Mouse (Mus musculus) lung, embryonic 15.5 days (tissue): ENCODE measurements at regions not wholly inside any gene's neighbourhood (a gene's known extent, or its start where the extent isn't known, plus 50 kb on each side); places are given as distances from the start of the nearest gene placed in this dataset.

Source experiments
- ATAC-seq: fragments of 200-750 bp; cut with Nextera tagmentation; 2 replicates; pipeline ENCODE4 v1.8.0; 2017; ENCODE audit warnings: moderate number of reproducible peaks, borderline replicate concordance; ENCODE audit not compliant: low FRiP score, low TSS enrichment; ENCODE audit errors: extremely low read depth
- H3K27ac ChIP-seq: fragments of 300-500 bp; sonication (generic); 2 replicates; pipeline ENCODE4 v1.5.1; 2015; ENCODE audit warnings: moderate library complexity, mild to moderate bottlenecking, inconsistent platforms
- H3K27me3 ChIP-seq: fragments of 300-500 bp; sonication (generic); 2 replicates; pipeline ENCODE4 v1.6.1; 2015; ENCODE audit warnings: inconsistent platforms
- H3K36me3 ChIP-seq: fragments of 300-500 bp; sonication (generic); 2 replicates; pipeline ENCODE4 v1.6.1; 2015; ENCODE audit warnings: inconsistent platforms
- H3K4me1 ChIP-seq: fragments of 300-500 bp; sonication (generic); 2 replicates; pipeline ENCODE4 v1.6.1; 2015; ENCODE audit warnings: inconsistent platforms
- H3K4me2 ChIP-seq: fragments of 300-500 bp; sonication (generic); 2 replicates; pipeline ENCODE4 v1.6.1; 2015; ENCODE audit warnings: inconsistent platforms, mild to moderate bottlenecking, moderate library complexity
- H3K4me3 ChIP-seq: fragments of 300-500 bp; sonication (generic); 2 replicates; pipeline ENCODE4 v1.5.1; 2015; ENCODE audit warnings: mild to moderate bottlenecking, inconsistent platforms
- H3K9ac ChIP-seq: fragments of 300-500 bp; sonication (generic); 2 replicates; pipeline ENCODE4 v1.6.1; 2015; ENCODE audit warnings: inconsistent platforms
- H3K9me3 ChIP-seq: fragments of 300-500 bp; sonication (generic); 2 replicates; pipeline ENCODE4 v1.6.1; 2016; ENCODE audit warnings: inconsistent platforms
- WGBS: fragments of 180-500 bp; shearing (Covaris S2); methylation state at CpG from one replicate; pipeline ENCODE4 v1.1.7; 2015; 5-methylcytosine and 5-hydroxymethylcytosine counted together

- Histone ChIP-seq H3K27me3 (peaks cover 5% of the 10 kb centered on the region; the same call in 1 of the 2 replicates), H3K9ac (no peak overlapping the region), H3K9me3 (no peaks in the 10 kb centered on the region), H3K4me3 (no peak overlapping the region), H3K4me2 (no peak overlapping the region), H3K4me1 (no peaks in the 10 kb centered on the region), H3K27ac (no peak overlapping the region), H3K36me3 (no peaks in the 10 kb centered on the region)
- no peak for ATAC-seq
Measured at GRCm38 (mm10) chrX:166718075-166718474, 132.6 kb upstream of the Egfl6 start.

GRCm38 (mm10) chrX:166709306-166709705 is 123.8 kb upstream of the Egfl6 start:
- ATAC-seq = no peak
- H3K27ac ChIP-seq = no peak overlapping the region
- 76% methylated on average over 2 of the region's 2 CpGs for WGBS

DNA sequence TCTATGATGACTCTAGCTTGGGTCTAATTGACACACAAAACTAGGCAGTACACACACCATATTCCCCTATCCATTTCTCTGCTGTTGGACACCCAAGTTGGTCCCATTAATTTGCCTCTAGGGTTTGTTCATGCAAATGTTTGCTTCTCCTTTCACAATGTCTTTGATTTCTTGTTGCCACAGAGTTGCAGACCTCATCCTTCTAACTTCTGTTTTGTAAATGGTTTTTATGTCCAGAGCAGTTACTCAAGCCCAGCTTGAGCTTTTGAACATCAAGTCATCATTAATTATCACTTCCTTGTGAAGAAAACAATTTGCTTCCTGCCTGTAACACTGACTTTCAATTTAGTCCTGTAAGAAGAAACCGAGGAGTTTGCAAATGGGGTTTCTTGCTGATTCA is 122.6 kb upstream of the Egfl6 start:
- ATAC-seq = no peak
- no peak overlapping the region for H3K4me3 ChIP-seq
- WGBS = 64% methylated on average over 1 of the region's 1 CpGs
- no peaks in the 10 kb centered on the region for H3K4me1 ChIP-seq
- no peaks in the 10 kb centered on the region; the same call in 1 of the 2 replicates for H3K27me3 ChIP-seq
- no peaks in the 10 kb centered on the region for H3K36me3 ChIP-seq
- H3K9ac ChIP-seq = no peak overlapping the region
- no peak overlapping the region for H3K4me2 ChIP-seq
- no peak overlapping the region for H3K27ac ChIP-seq
- no peaks in the 10 kb centered on the region for H3K9me3 ChIP-seq

More at GRCm38 (mm10) chrX:166709306-166709705, 123.8 kb upstream of the Egfl6 start:
- Histone ChIP-seq H3K9ac (no peak overlapping the region), H3K4me1 (no peaks in the 10 kb centered on the region), H3K4me3 (no peak overlapping the region), H3K9me3 (no peaks in the 10 kb centered on the region), H3K4me2 (no peak overlapping the region), H3K36me3 (no peaks in the 10 kb centered on the region), H3K27me3 (no peaks in the 10 kb centered on the region; the same call in 1 of the 2 replicates)

DNA sequence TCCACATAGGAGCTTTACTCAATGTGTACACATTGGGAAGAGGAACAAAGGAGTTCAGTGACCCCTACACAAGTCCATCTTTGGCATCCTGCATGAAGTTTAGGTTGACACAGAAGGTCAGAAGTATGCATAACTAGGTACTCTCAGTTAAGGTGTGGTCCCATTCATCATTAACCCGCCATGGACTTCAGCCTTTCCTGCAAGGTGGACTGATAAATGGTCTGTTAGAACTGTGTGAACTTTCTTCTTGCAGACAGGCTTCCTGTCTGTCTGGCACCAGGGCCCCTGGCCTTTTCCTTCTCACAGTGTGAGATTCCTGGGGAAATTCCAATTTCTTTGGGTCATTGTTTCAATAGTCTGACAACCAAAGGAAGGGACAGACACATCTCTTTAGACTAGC is 121.5 kb upstream of the Egfl6 start:
- ATAC-seq = no peak
- 41% methylated on average over 1 of the region's 1 CpGs for WGBS
- no peak overlapping the region for H3K4me2 ChIP-seq
- H3K27me3 ChIP-seq = no peaks in the 10 kb centered on the region; the same call in 1 of the 2 replicates
- H3K9ac ChIP-seq = no peak overlapping the region
- no peaks in the 10 kb centered on the region for H3K4me1 ChIP-seq
- H3K4me3 ChIP-seq = no peak overlapping the region
- H3K27ac ChIP-seq = no peak overlapping the region
- no peaks in the 10 kb centered on the region for H3K36me3 ChIP-seq
- no peaks in the 10 kb centered on the region for H3K9me3 ChIP-seq

GRCm38 (mm10) chrX:166704311-166704710 is 118.8 kb upstream of the Egfl6 start:
- ATAC-seq = no peak
- H3K9me3 ChIP-seq = no peaks in the 10 kb centered on the region
- no peak overlapping the region for H3K4me3 ChIP-seq
- no peaks in the 10 kb centered on the region; the same call in 1 of the 2 replicates for H3K27me3 ChIP-seq
- no peaks in the 10 kb centered on the region for H3K4me1 ChIP-seq
- H3K9ac ChIP-seq = no peak overlapping the region
- no peaks in the 10 kb centered on the region for H3K36me3 ChIP-seq
- H3K27ac ChIP-seq = no peak overlapping the region
- WGBS = 84% methylated on average over 2 of the region's 2 CpGs
- H3K4me2 ChIP-seq = no peak overlapping the region

GRCm38 (mm10) chrX:166694219-166694618 is 108.7 kb upstream of the Egfl6 start:
- Histone ChIP-seq H3K4me3 (no peak overlapping the region), H3K27ac (no peak overlapping the region), H3K4me1 (no peaks in the 10 kb centered on the region), H3K9me3 (no peaks in the 10 kb centered on the region), H3K36me3 (no peaks in the 10 kb centered on the region), H3K27me3 (no peaks in the 10 kb centered on the region; the same call in 1 of the 2 replicates), H3K9ac (no peak overlapping the region), H3K4me2 (no peak overlapping the region)
- WGBS = 66% methylated on average over 3 of the region's 3 CpGs
- no peak for ATAC-seq

DNA sequence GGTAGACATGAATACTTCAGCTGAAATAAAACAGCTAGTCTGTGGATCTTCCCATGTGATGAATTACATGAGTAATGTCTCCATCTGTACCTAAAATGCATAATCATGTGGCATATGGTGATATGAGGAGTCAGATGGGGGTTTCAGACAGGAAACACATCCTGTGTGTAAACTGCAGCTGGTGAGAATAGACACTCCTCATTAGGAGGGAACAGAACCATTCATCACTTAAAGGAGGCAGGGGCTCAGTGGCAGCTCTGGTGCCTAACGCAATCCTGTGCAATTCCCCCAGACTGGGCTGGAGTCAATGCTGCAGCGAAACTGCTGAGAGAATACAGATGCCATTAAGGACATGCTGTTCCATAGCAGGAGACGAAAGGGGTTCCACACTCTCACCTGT is 103.3 kb upstream of the Egfl6 start:
- Histone ChIP-seq H3K9me3 (no peaks in the 10 kb centered on the region), H3K36me3 (no peaks in the 10 kb centered on the region), H3K27ac (no peak overlapping the region), H3K4me1 (no peaks in the 10 kb centered on the region), H3K4me3 (no peak overlapping the region), H3K27me3 (no peaks in the 10 kb centered on the region), H3K4me2 (no peak overlapping the region), H3K9ac (no peak overlapping the region)
- no peak for ATAC-seq
- 53% methylated on average over 3 of the region's 3 CpGs for WGBS

DNA sequence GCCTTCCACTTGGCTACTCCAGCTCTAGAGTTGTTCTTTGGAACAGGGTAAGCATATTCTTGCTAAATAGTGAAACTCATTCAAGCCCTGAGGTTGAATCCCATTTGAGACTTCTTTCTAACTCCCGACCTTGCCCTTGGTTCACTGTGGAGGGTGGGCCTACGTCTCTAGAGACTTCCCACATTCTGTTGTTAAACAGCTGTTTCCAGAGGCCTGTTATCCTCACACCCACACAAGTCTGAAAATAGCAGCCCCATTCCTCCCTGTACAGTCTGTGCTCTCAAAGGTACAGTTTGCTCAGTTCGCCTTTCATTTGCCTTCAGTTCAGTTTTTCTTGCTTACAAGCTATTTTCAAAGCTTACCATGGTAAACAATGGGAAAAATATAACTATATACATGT is 87.9 kb upstream of the Egfl6 start:
- no peak overlapping the region for H3K9ac ChIP-seq
- H3K4me3 ChIP-seq = no peak overlapping the region
- H3K4me1 ChIP-seq = no peaks in the 10 kb centered on the region
- no peak overlapping the region for H3K4me2 ChIP-seq
- H3K27ac ChIP-seq = no peak overlapping the region
- H3K36me3 ChIP-seq = no peaks in the 10 kb centered on the region
- H3K9me3 ChIP-seq = no peaks in the 10 kb centered on the region
- no peak for ATAC-seq
- H3K27me3 ChIP-seq = peaks cover 12% of the 10 kb centered on the region
- 68% methylated on average over 3 of the region's 3 CpGs for WGBS

- Histone ChIP-seq H3K9ac (no peak overlapping the region), H3K4me2 (no peak overlapping the region), H3K4me1 (no peaks in the 10 kb centered on the region), H3K9me3 (no peaks in the 10 kb centered on the region), H3K27me3 (peaks cover 11% of the 10 kb centered on the region), H3K4me3 (no peak overlapping the region), H3K27ac (no peak overlapping the region), H3K36me3 (no peaks in the 10 kb centered on the region)
- 67% methylated on average over 1 of the region's 1 CpGs for WGBS
- no peak for ATAC-seq
Measured at GRCm38 (mm10) chrX:166672617-166673016, 87.1 kb upstream of the Egfl6 start.

- H3K4me1 ChIP-seq = no peaks in the 10 kb centered on the region
- H3K9ac ChIP-seq = no peak overlapping the region
- H3K36me3 ChIP-seq = no peaks in the 10 kb centered on the region
- H3K27me3 ChIP-seq = peaks cover 13% of the 10 kb centered on the region
- no peaks in the 10 kb centered on the region for H3K9me3 ChIP-seq
- no peak for ATAC-seq
- no peak overlapping the region for H3K27ac ChIP-seq
- H3K4me3 ChIP-seq = no peak overlapping the region
- H3K4me2 ChIP-seq = no peak overlapping the region
- WGBS = 91% methylated on average over 4 of the region's 4 CpGs
Measured at GRCm38 (mm10) chrX:166671853-166672252, 86.3 kb upstream of the Egfl6 start.

- Histone ChIP-seq H3K4me3 (no peak overlapping the region), H3K27me3 (peaks cover 9% of the 10 kb centered on the region), H3K4me1 (peaks cover 9% of the 10 kb centered on the region), H3K36me3 (no peaks in the 10 kb centered on the region), H3K9me3 (no peaks in the 10 kb centered on the region), H3K27ac (no peak overlapping the region), H3K9ac (no peak overlapping the region), H3K4me2 (no peak overlapping the region)
- ATAC-seq = no peak
- WGBS = 69% methylated on average over 2 of the region's 2 CpGs
Measured at GRCm38 (mm10) chrX:166666304-166666703, 80.8 kb upstream of the Egfl6 start.

DNA sequence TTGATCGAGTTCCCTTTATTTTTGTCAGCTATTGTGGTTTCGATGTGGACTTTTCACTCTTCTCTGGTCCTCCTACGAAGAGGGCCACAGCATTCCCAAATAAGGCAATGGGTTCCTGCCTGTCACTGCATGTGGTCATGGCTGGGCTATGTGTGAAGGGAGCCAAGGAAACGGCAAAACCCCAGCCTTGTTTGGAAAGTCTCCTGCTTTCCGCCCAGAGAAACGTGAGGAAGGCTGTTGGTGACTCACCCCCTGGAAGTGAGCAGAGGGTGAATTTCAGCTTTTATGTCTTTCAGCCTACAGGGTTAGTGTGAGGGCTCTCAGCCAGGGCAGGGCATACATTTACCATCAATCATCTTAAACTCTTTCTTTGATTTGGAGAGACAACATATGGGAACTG is 76.3 kb upstream of the Egfl6 start:
- Histone ChIP-seq H3K9ac (no peak overlapping the region), H3K4me1 (peaks cover 13% of the 10 kb centered on the region), H3K9me3 (no peaks in the 10 kb centered on the region), H3K4me3 (no peak overlapping the region), H3K27me3 (no peaks in the 10 kb centered on the region; the same call in 1 of the 2 replicates), H3K4me2 (no peak overlapping the region), H3K36me3 (no peaks in the 10 kb centered on the region), H3K27ac (peak overlapping the region; percentile 70)
- ATAC-seq = peak; percentile 82
- 25% methylated on average over 6 of the region's 6 CpGs for WGBS
